Comparison of ENCODE assay signal across 8 mouse cellular contexts in the genomic region with DNA sequence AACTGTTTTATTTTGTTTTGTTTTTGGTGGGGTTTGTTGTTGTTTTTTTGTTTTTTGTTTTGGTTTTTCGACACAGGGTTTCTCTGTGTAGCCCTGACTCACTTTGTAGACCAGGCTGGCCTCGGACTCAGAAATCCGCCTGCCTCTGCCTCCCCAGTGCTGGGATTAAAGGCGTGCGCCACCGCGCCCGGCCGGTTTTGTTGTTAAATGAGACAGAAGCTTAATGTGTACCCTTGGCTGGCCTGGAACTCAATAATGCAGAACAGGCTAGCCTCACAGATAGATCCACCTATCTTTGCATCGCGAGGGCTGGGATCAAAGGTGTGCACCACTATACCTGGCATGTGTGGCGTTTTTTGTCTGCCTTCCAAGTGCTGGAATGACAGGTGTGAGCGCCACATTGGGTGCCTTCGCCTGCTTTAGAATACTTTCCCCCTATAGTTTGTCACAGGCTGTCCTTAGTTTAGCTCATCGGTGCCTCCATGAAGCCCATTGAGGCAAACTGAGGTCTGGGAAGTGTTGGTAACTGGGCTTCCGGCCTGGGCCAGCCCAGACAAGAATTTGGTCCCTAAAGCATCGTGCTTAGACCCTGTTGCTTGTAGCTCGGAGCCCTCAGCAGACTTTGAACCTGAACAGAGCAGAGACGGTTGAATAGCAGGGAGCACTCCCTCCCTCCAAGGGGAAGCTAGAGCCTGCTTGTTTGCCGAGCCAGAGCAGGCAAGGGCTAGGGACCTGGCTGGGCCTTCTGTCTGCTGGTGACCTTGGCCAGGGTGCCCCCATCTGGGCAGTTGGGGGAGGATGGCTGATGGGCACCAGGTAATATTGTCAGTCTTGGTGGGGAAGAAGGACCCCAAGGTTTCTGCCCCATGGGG. TPM values are rescaled to one million over a fixed set of nuclear protein-coding genes. Genes with fewer than 3 reads are reported as not detected.
DNase-seq lines count a peak whose midpoint lies in the region; ATAC-seq and TF ChIP-seq lines count a peak whose summit lies in the region.

No protein-coding gene starts in this region.

- no peak for ATAC-seq in heart, embryonic 14.5 days (ENCODE audit: insufficient number of reproducible peaks, insufficient read depth, low FRiP score, low read depth)
- ATAC-seq in frontal cortex, adult (ENCODE audit: low TSS enrichment) = no peak
- no peak for ATAC-seq in megakaryocyte progenitor cell, adult 5-6 weeks (replicated peaks; ENCODE audit: poor library complexity)

- H3K27me3 ChIP-seq in testis, adult 2 months (ENCODE audit: control insufficient read depth, insufficient read depth, low read length) = no peaks in the 10 kb centered on the region
- H3K27me3 ChIP-seq in heart, embryonic 14.5 days (ENCODE audit: control insufficient read depth, insufficient read depth, low read length) = 0 out of 2 replicates have a peak, but pooled peaks cover 3% of the 10 kb centered on the region
- H3K27me3 ChIP-seq in limb, embryonic 10.5 days (ENCODE audit: low read depth, poor library complexity, severe bottlenecking) = peaks cover 14% of the 10 kb centered on the region
- no peaks in the 10 kb centered on the region for H3K27me3 ChIP-seq in small intestine, adult 2 months (ENCODE audit: control insufficient read depth, insufficient read depth, low read length)

- peak overlapping the region; percentile 84 for H3K9ac ChIP-seq in heart, embryonic 14.5 days (ENCODE audit: low read length)

- no peak for TF ChIP-seq POLR2A in testis, adult 2 months (IDR thresholded peaks at IDR 0.05; ENCODE audit: control insufficient read depth, low read depth, low read length)
- TF ChIP-seq POLR2A in small intestine, adult 2 months (IDR thresholded peaks at IDR 0.05; ENCODE audit: low read depth, low read length) = peak; percentile 12; the same call in 1 of the 2 replicates

- no peak for DNase-seq in testis, postnatal 14 days (ENCODE audit: low spot score)
- DNase-seq in limb, embryonic 10.5 days (ENCODE audit: low spot score) = no peak
- no peak for DNase-seq in gastrocnemius, postnatal 10 days

- WGBS in heart, embryonic 14.5 days = 37% methylated on average over 20 of the region's 20 CpGs
- 44% methylated on average over 20 of the region's 20 CpGs for WGBS in limb, embryonic 10.5 days
- 17% methylated on average over 20 of the region's 20 CpGs for WGBS in small intestine, adult 2 months

- H3K9me3 ChIP-seq in heart, embryonic 14.5 days (ENCODE audit: control insufficient read depth, low read length) = no peaks in the 10 kb centered on the region
- no peaks in the 10 kb centered on the region for H3K9me3 ChIP-seq in limb, embryonic 10.5 days (replicated peaks)

- H3K4me3 ChIP-seq in testis, adult 2 months (ENCODE audit: control insufficient read depth, low read depth, low read length) = peak overlapping the region; percentile 99
- H3K4me3 ChIP-seq in heart, embryonic 14.5 days (ENCODE audit: control insufficient read depth in 1 of 2, insufficient read depth in 1 of 2, low read depth in 1 of 2, low read length in 2 of 2) = peak overlapping the region; percentile 83 to 92
- H3K4me3 ChIP-seq in limb, embryonic 10.5 days = peak overlapping the region; percentile 77
- H3K4me3 ChIP-seq in small intestine, adult 2 months (ENCODE audit: low read depth, low read length) = peak overlapping the region; percentile 95

- H3K4me1 ChIP-seq in testis, adult 2 months (ENCODE audit: control insufficient read depth, insufficient read depth, low read length) = peaks cover 28% of the 10 kb centered on the region
- H3K4me1 ChIP-seq in heart, embryonic 14.5 days (ENCODE audit: control insufficient read depth in 2 of 2, insufficient read depth in 2 of 2, low read length in 2 of 2) = peaks cover 26 to 35% of the 10 kb centered on the region in 2 experiments
- H3K4me1 ChIP-seq in limb, embryonic 10.5 days = peaks cover 41% of the 10 kb centered on the region
- peaks cover 31% of the 10 kb centered on the region for H3K4me1 ChIP-seq in small intestine, adult 2 months (ENCODE audit: control insufficient read depth, insufficient read depth, insufficient read length, low read length)

- TF ChIP-seq CTCF in testis, adult 2 months (IDR thresholded peaks at IDR 0.05; ENCODE audit: control insufficient read depth, insufficient read depth, insufficient replicate concordance, low read depth, low read length) = no peak
- TF ChIP-seq CTCF in small intestine, adult 2 months (IDR thresholded peaks at IDR 0.05; ENCODE audit: extremely low read depth, insufficient read length, insufficient replicate concordance, low read depth, low read length) = no peak

- no peaks in the 10 kb centered on the region for H3K36me3 ChIP-seq in testis, adult 2 months (ENCODE audit: control insufficient read depth, insufficient read depth, low read length)
- H3K36me3 ChIP-seq in heart, embryonic 14.5 days (ENCODE audit: control insufficient read depth, insufficient read depth, low read length) = peaks cover 37% of the 10 kb centered on the region
- H3K36me3 ChIP-seq in limb, embryonic 10.5 days = peaks cover 44% of the 10 kb centered on the region
- H3K36me3 ChIP-seq in small intestine, adult 2 months (ENCODE audit: control insufficient read depth, insufficient read depth, low read length) = peaks cover 35% of the 10 kb centered on the region

- no peak overlapping the region for H3K27ac ChIP-seq in testis, adult 2 months (ENCODE audit: control insufficient read depth, insufficient read depth, low read depth, low read length)
- H3K27ac ChIP-seq in heart, embryonic 14.5 days (replicated peaks in 1 of 2; ENCODE audit: control insufficient read depth in 1 of 2, insufficient read depth in 1 of 2, low read depth in 2 of 2, low read length in 2 of 2) = peak overlapping the region in 1 of 2 experiments; percentile 59; a peak in 1 of 4 replicates
- H3K27ac ChIP-seq in limb, embryonic 10.5 days = peak overlapping the region; percentile 97
- peak overlapping the region; percentile 82 for H3K27ac ChIP-seq in small intestine, adult 2 months (ENCODE audit: insufficient read depth, low read depth, low read length)

- peak overlapping the region; percentile 66 for H3K4me2 ChIP-seq in heart, embryonic 14.5 days (ENCODE audit: low read length)

RNA-seq across cellular contexts. Expression of a gene that starts 0.9 kb away (rescaled TPM):
- polyA plus RNA-seq in testis, adult 2 months (2012; rRNA removed) = 9.9 and 11.6 TPM in 2 replicates
- polyA plus RNA-seq in heart, embryonic 14.5 days (2014; fragmentation: Nextera tagmentation; extraction: Ambion mirVana) = 10.8 and 11.5 TPM in 2 replicates
- polyA plus RNA-seq in limb, embryonic 10.5 days (2016; fragmentation: Nextera tagmentation; extraction: Ambion mirVana) = 60.2 and 67.0 TPM in 2 replicates
- 98.0 and 283 TPM in 2 replicates for polyA plus RNA-seq in small intestine, adult 2 months (2012; rRNA removed)
- 1 to 10 TPM; 6.4 to 7.6 TPM for total RNA-seq in gastrocnemius, postnatal 10 days (2021)
- 0.35 and 1.7 TPM in 2 replicates for total RNA-seq in megakaryocyte progenitor cell, adult 5-6 weeks (2015)
- 1.6 and 2.4 TPM in 2 replicates for total RNA-seq in megakaryocyte progenitor cell, adult 5-6 weeks (2017)

RNA-seq across cellular contexts. Expression of a gene that starts 12.3 kb away (rescaled TPM):
- 95.0 and 105 TPM in 2 replicates for polyA plus RNA-seq in testis, adult 2 months (2012; rRNA removed)
- polyA plus RNA-seq in heart, embryonic 14.5 days (2014; fragmentation: Nextera tagmentation; extraction: Ambion mirVana) = 16.5 and 18.1 TPM in 2 replicates
- polyA plus RNA-seq in limb, embryonic 10.5 days (2016; fragmentation: Nextera tagmentation; extraction: Ambion mirVana) = 10.9 and 11.2 TPM in 2 replicates
- 62.5 and 88.1 TPM in 2 replicates for polyA plus RNA-seq in small intestine, adult 2 months (2012; rRNA removed)
- total RNA-seq in gastrocnemius, postnatal 10 days (2021) = 10 to 100 TPM; 18.3 to 22.5 TPM
- total RNA-seq in megakaryocyte progenitor cell, adult 5-6 weeks (2015) = 28.2 and 31.7 TPM in 2 replicates
- total RNA-seq in megakaryocyte progenitor cell, adult 5-6 weeks (2017) = 13.5 and 13.6 TPM in 2 replicates
